16 mouse cellular contexts compared by ENCODE assay signal in the genomic region with DNA sequence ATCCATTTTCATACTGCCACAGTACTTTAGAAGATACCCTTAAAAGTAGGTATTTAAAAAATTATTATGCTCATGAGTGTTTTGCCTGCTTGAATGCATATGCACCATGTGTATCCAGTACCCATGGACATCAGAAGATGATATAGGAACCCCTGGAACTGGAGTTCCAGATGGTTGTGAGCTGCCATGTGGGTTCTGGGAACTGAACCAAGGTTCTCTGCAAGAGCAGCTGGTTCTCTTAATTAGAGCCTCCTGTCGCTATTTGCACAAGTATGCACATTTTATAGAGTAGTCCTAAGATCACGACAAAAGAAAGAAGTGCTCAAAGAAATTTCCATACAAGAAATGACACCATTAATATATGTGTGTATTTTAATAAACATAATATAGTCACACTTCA. TPM values are rescaled to one million over a fixed set of nuclear protein-coding genes. Genes with fewer than 3 reads are reported as not detected.
DNase-seq lines count a peak whose midpoint lies in the region.
"Had no signal": no experiment of that assay in that cellular context is flagged by ENCODE, and none has a peak within 500 bp of the region (broad histone marks: within the 10 kb centered on the region; RNA-seq: fewer than 3 reads in every experiment).

No protein-coding gene starts in this region.

- DNase-seq in heart, adult 11 months: peak; percentile 71
- no peak for DNase-seq in heart, postnatal 36 days
- peak; percentile 12 for DNase-seq in lung, postnatal 10 days
- no peak for DNase-seq in lung, postnatal 36 days
- DNase-seq in layer of hippocampus, adult 18-20 months (ENCODE audit: low spot score in 2 of 2): peak; percentile 39 to 77
- peak; percentile 21 for DNase-seq in telencephalon, adult 2 months (ENCODE audit: low read depth, low spot score)
- DNase-seq in kidney, postnatal 36 days: no peak
- DNase-seq: adrenal gland, postnatal 10 days; cerebellum, postnatal 25 days; gastrocnemius, postnatal 25 days; heart, adult 2 months; heart, postnatal 14 days; kidney, adult 18-20 months; liver; thymus, adult 18-20 months; thymus, postnatal 36 days had no signal

- intact Hi-C loops in heart, postnatal 36 days (cut with DNase I): no loop called here

RNA-seq across cellular contexts. Expression of gene Ogfod1, which starts 10.8 kb away (rescaled TPM):
- total RNA-seq in heart, postnatal 36 days (2021): 10 to 100 TPM; 33.4 to 33.9 TPM
- total RNA-seq in layer of hippocampus, adult 18-20 months (2021): 100 to 1,000 TPM; 112 to 114 TPM

RNA-seq across cellular contexts. Expression of gene Nudt21, which starts 11.0 kb away (rescaled TPM):
- 10 to 100 TPM; 21.8 to 24.1 TPM for total RNA-seq in heart, postnatal 36 days (2021)
- 10 to 100 TPM; 50.7 to 52.7 TPM for total RNA-seq in layer of hippocampus, adult 18-20 months (2021)

RNA-seq across cellular contexts. Expression of gene Amfr, which starts 35.2 kb away (rescaled TPM):
- total RNA-seq in heart, postnatal 36 days (2021): 100 to 1,000 TPM; 124 to 131 TPM
- 100 to 1,000 TPM; 129 to 135 TPM for total RNA-seq in layer of hippocampus, adult 18-20 months (2021)

RNA-seq across cellular contexts. Expression of gene Bbs2, which starts 50.9 kb away (rescaled TPM):
- 1 to 10 TPM; 7.9 to 8.4 TPM for total RNA-seq in heart, postnatal 36 days (2021)
- total RNA-seq in layer of hippocampus, adult 18-20 months (2021): 10 to 100 TPM; 26.1 to 28.5 TPM

Comparison
In these comparisons a context has a peak if more than half of its experiments do, and no peak if none do; other contexts are left out.
1. DNase-seq: peak in heart, adult 11 months (single experiment), lung, postnatal 10 days (single experiment), layer of hippocampus, adult 18-20 months (2 of 2) and telencephalon, adult 2 months (single experiment); none in heart, postnatal 36 days (0 of 2), lung, postnatal 36 days (single experiment) and kidney, postnatal 36 days (0 of 2).